Mouse (Mus musculus): ENCODE measurements at regions not wholly inside any gene's neighbourhood (a gene's known extent, or its start where the extent isn't known, plus 50 kb on each side); places are given as distances from the start of the nearest gene placed in this dataset.

DNA sequence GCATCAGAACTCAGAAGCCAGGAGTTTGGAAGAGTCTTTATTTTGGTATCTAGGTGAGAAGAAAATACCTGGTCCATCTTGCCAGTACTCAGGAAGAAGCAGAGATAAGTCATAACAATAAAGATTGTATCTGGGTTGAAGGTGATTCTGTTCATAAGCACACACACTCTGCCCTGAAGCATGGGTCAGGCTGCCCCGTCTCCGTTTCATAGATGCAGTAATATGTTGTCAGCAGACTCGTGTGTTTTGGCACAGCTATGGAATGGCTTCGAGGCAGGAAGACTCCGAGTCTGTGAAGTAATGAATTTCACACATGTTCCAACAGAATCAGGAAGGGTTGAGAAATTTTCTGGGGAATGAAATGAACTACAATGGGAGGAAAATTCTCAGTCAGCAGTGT lies 247.7 kb downstream of the Hivep2 start:
- Histone ChIP-seq H3K27ac (peak overlapping the region; percentile 71), H3K4me3 (no peak overlapping the region)
- no peak for TF ChIP-seq CTCF (IDR thresholded peaks at IDR 0.05)
- no peak for DNase-seq
- intact Hi-C loops (cut with DNase I), result loop anchor here (5.0 kb wide), 1 partner anchor 109 kb away; no protein-coding TSS in a partner anchor

DNA sequence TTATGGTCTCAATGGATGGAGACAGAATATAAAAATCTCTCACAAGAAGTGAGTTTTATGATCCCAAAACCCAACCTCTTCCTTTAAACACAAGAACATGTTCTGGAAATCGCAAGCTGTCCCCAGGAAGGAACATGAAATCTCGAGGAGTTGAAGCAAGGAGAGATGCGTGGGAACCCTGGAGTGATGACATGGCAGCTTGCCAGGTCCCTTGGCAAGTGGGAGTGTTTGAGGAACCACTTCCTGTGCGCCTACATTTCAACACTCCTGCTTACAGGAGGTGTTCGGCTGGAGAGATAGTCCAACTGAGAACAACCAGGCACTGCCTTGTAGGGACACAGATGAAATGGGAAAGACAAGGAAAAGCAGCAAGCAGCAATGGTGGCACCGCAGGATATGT lies 246.1 kb downstream of the Hivep2 start:
- H3K4me3 ChIP-seq, result no peak overlapping the region
- no peak for TF ChIP-seq CTCF (IDR thresholded peaks at IDR 0.05)
- no peak overlapping the region for H3K27ac ChIP-seq
- intact Hi-C loops (cut with DNase I), result loop anchor here (5.0 kb wide), 1 partner anchor 110 kb away; no protein-coding TSS in a partner anchor
- peak; percentile 53 for DNase-seq

DNA sequence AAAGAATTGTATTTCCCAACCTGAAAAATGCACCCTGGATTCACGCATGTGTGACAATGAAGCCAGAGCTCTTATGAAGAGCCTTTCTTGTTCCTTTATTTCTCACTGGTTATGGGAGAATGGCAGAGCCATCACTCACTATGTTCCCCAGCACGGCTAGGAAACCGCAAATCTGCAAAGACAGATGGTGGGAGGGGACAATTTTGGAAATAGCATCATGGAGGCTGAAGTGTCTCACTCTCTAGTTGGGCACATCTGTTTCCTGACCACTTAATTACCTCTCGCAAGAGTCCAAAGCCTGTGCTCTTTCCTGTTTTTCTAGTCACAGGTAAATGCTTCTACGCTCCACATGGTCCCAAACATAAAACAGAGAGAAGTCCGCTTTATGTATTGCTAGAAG lies 245.6 kb downstream of the Hivep2 start:
- no peak for DNase-seq
- Histone ChIP-seq H3K27ac (no peak overlapping the region), H3K4me3 (no peak overlapping the region)
- intact Hi-C loops (cut with DNase I), result loop anchor here (5.0 kb wide), 1 partner anchor 111 kb away; no protein-coding TSS in a partner anchor
- no peak for TF ChIP-seq CTCF (IDR thresholded peaks at IDR 0.05)

DNA sequence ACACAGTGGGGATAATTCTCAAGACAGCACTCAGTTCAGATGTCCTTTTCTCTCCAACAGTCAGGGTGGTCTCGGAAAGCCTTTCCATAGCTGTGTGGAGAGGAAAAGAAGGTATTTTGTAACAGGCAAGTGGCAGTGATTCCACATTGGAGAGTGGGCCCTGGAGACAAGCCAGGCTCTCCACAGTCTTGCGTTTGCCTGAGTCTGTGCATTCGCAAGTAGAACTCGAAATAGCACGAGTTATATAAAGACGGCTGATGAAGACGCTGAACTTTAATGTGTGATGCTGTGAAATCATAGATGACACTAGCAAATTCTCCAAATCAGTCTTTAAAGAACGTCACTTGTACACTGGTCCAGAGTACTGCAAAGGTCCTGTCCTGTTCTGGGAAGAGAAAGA lies 244.6 kb downstream of the Hivep2 start:
- no peak for TF ChIP-seq CTCF (IDR thresholded peaks at IDR 0.05)
- Histone ChIP-seq H3K27ac (no peak overlapping the region), H3K4me3 (no peak overlapping the region)
- intact Hi-C loops (cut with DNase I), result loop anchor here (5.0 kb wide), 1 partner anchor 112 kb away; no protein-coding TSS in a partner anchor
- DNase-seq, result no peak

DNA sequence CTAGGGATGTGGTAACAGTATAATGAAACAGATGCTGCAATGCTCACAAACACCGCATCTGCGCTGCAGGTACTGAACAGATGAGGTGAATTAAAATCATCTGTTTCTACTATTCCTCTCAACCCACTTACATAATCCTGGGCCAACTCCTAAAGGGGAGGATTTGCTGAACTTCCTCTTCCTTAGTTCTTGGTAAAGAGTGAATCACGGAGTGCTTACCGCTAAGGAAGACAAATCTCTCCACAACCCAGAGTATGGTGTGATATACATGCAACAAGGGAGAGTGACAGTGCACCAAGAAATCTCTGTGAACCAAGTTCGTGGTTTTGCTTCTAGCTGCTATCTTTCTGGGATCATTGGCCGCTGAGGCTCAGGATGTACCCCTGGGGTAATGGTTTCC lies 244.2 kb downstream of the Hivep2 start:
- intact Hi-C loops (cut with DNase I), result loop anchor here (5.0 kb wide), 1 partner anchor 112 kb away; no protein-coding TSS in a partner anchor
- no peak overlapping the region for H3K27ac ChIP-seq
- H3K4me3 ChIP-seq, result no peak overlapping the region
- no peak for DNase-seq
- no peak for TF ChIP-seq CTCF (IDR thresholded peaks at IDR 0.05)

DNA sequence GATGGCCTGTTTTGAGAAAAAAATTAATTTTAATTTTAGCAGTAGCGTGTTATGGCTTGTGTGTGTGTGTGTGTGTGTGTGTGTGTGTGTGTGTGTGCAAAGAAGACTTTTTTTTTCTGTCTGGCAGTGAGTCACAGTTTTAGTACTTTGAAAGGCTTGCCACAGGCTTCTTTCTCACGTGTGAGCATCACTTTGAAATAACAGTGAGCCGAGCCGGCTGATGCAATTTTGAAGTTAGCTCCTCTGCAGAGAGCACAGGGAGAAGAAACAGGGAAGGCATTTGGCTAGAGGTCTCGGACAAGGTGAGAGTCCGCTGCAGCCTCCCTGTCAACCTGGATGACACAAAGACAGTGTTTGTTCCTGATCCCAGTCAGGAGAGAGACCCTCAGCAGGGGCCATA lies 242.3 kb downstream of the Hivep2 start:
- Histone ChIP-seq H3K27ac (peak overlapping the region; percentile 72), H3K4me3 (no peak overlapping the region)
- intact Hi-C loops (cut with DNase I), result loop anchor here (10.0 kb wide), 1 partner anchor 403 kb away; no protein-coding TSS in a partner anchor
- DNase-seq, result no peak
- TF ChIP-seq CTCF (IDR thresholded peaks at IDR 0.05), result no peak

DNA sequence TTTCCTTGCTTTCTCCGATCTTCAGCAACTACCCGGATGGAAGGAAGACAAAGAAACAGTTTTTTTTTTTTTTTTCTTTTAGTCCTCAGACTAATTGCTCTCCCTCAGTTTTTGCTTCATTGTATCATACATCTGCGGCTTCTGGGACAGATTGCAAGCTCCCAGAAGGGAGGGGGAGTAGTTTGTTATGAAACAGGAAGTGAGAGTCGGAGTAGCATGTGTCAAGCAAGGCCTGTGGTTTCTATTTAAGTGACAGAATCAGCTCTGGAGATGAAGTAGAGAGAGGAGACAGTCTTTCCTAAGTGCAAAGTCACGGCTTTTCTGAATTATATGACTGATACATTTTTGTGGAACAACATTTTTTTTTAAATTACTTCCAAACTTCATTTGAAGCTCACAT lies 241.7 kb downstream of the Hivep2 start:
- Histone ChIP-seq H3K4me3 (no peak overlapping the region), H3K27ac (peak overlapping the region; percentile 72)
- intact Hi-C loops (cut with DNase I), result loop anchor here (10.0 kb wide), 1 partner anchor 403 kb away; no protein-coding TSS in a partner anchor
- no peak for TF ChIP-seq CTCF (IDR thresholded peaks at IDR 0.05)
- no peak for DNase-seq

DNA sequence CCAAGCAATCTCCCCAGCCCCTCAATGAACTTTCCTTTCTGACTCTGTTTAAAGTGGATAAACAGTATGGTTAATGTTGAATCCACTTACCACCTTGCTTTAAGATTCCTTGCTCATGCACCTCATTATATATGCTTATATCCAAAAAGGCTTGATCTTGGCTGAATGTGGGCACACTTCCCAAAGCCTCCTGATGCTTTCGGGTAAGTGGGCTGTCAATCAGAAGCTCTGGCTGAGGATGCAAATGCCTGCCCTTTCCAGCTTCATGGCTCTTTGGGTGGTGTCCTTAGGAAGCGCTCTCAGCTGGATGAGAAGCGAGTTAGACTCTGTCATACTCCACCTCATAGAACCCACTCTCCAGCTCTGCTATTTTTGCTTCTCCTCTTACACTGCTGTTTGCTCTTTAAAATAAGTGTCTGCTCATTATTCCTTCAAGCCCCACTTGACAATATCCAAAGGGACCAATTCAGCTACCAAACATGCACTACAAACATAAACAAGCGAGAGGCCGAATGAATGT lies 241.2 kb downstream of the Hivep2 start:
- Histone ChIP-seq H3K27ac (peak overlapping the region; percentile 72), H3K4me3 (no peak overlapping the region)
- no peak for DNase-seq
- intact Hi-C loops (cut with DNase I), result loop anchor here (10.0 kb wide), 1 partner anchor 402 kb away; no protein-coding TSS in a partner anchor
- no peak for TF ChIP-seq CTCF (IDR thresholded peaks at IDR 0.05)

Measured in gastrocnemius, adult 2 months (tissue).